Mouse (Mus musculus): ENCODE data around the gene Gpc2. TPM values are rescaled to one million over a fixed set of nuclear protein-coding genes. Genes with fewer than 3 reads are reported as not detected.

The Gpc2 gene
- total and polyA plus RNA-seq, 2 experiments from 2014 or later: 35.9 to 102 TPM

DNA sequence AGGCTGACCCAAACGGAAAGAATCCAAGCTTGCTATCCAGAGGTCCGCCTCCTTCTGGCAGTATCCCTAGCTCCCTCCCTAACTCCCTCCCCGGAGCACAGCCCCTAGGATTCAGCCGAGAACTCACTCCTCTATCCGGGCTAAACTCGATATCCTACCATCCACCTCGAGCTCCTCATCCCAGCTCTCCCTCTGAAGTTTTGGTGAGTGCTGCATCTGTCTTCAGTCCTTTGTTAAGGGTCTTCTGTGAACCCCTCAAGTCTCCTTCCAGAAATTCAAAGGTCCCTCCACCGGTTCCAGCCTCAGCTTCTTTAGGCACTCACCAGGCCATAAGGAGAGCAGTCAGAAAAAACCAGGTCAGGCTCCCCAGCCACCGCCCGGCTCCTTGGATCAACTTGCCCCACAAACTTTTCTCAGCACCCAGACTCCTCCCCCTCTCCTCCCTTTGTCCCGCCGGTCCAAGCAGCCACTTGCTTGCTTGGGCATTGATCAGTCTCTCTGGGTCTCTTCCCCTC lies 7.3 kb downstream of the Gpc2 start, which contains the start of gene Gal3st4:
TSS of gene Gal3st4 (minus strand) at position 432 of the 515 bp plus-strand sequence.
- Histone ChIP-seq H3K4me3 (ENCODE audit: low read length) (0 out of 2 replicates have a peak within 1 kb of the TSS, but pooled peaks have one; percentile 2), H3K36me3 (ENCODE audit: insufficient read depth, low read length) (no peaks in the 10 kb centered on the region), H3K27ac (peak within 1 kb of the TSS; percentile 22; the same call in 1 of the 2 replicates), H3K4me1 (ENCODE audit: insufficient read depth, low read length) (peaks cover 7% of the 10 kb centered on the region; the same call in 1 of the 2 replicates), H3K9me3 (ENCODE audit: low read length) (no peaks in the 10 kb centered on the region), H3K9ac (replicated peaks; ENCODE audit: low read length) (no peak within 1 kb of the TSS), H3K4me2 (ENCODE audit: low read depth, low read length) (peak within 1 kb of the TSS; percentile 42), H3K27me3 (ENCODE audit: insufficient read depth, low read length) (no peaks in the 10 kb centered on the region)
- DNase-seq (ENCODE audit: low spot score): peak; percentile 26
- ATAC-seq: peak; percentile 53; the same call in 1 of the 2 replicates
- WGBS: 1% methylated on average over 12 of the region's 12 CpGs
- no peak for TF ChIP-seq CTCF (IDR thresholded peaks at IDR 0.05; ENCODE audit: low read depth)

DNA sequence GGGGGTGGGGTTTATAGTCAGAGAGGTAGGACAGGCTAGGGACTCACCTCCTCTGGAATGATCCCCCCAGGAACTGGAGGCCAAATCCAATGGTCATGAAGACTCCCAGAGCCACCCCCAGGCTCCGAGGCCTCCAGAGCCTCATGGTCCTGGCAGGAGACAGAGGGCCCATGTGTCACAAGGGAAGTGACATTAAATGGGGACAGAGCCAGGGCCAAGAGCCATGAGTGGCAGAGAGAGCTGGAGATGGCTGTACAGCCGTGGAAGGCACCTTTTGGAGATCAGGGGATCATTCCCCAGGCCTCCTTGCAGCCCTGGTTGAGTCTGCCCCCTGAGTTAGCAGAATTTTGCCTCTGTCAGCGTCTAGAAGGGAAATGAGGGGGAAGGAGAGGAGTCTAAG lies 8.6 kb downstream of the Gpc2 start:
- Histone ChIP-seq H3K4me2 (ENCODE audit: low read depth, low read length) (no peak overlapping the region), H3K4me1 (ENCODE audit: insufficient read depth, low read length) (peaks cover 7% of the 10 kb centered on the region; the same call in 1 of the 2 replicates), H3K27me3 (ENCODE audit: insufficient read depth, low read length) (no peaks in the 10 kb centered on the region), H3K27ac (no peak overlapping the region), H3K9me3 (ENCODE audit: low read length) (no peaks in the 10 kb centered on the region), H3K4me3 (ENCODE audit: low read length) (no peak overlapping the region), H3K9ac (replicated peaks; ENCODE audit: low read length) (no peak overlapping the region), H3K36me3 (ENCODE audit: insufficient read depth, low read length) (no peaks in the 10 kb centered on the region)
- ATAC-seq: no peak
- 53% methylated on average over 3 of the region's 3 CpGs for WGBS
- no peak for DNase-seq (ENCODE audit: low spot score)
- TF ChIP-seq CTCF (IDR thresholded peaks at IDR 0.05; ENCODE audit: low read depth): no peak

DNA sequence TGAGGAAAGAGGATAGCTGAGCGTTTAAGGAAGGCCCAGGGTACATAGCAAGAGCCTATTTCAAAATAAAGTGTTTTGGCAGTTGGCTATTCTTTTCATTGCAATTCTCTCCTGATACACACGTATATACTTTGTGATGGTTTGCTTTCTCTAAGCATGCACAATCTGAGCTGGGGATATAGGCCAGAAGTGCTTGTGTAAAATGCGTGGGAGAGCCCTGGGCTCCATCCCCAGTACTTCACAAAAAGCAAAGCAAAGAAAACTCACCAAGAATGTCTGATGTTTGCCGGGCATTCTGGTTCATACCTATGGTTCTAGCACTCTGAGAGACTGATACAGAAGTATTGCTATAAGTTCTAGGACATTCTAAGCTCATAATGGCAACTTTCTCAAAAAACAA lies 10.8 kb downstream of the Gpc2 start:
- no peak for DNase-seq (ENCODE audit: low spot score)
- no peak for ATAC-seq
- Histone ChIP-seq H3K4me2 (ENCODE audit: low read depth, low read length) (no peak overlapping the region), H3K4me3 (ENCODE audit: low read length) (no peak overlapping the region), H3K27ac (no peak overlapping the region), H3K27me3 (ENCODE audit: insufficient read depth, low read length) (no peaks in the 10 kb centered on the region), H3K9ac (replicated peaks; ENCODE audit: low read length) (no peak overlapping the region), H3K9me3 (ENCODE audit: low read length) (no peaks in the 10 kb centered on the region), H3K36me3 (ENCODE audit: insufficient read depth, low read length) (no peaks in the 10 kb centered on the region), H3K4me1 (ENCODE audit: insufficient read depth, low read length) (peaks cover 10% of the 10 kb centered on the region; the same call in 1 of the 2 replicates)
- TF ChIP-seq CTCF (IDR thresholded peaks at IDR 0.05; ENCODE audit: low read depth): no peak
- 82% methylated on average over 4 of the region's 4 CpGs for WGBS

DNA sequence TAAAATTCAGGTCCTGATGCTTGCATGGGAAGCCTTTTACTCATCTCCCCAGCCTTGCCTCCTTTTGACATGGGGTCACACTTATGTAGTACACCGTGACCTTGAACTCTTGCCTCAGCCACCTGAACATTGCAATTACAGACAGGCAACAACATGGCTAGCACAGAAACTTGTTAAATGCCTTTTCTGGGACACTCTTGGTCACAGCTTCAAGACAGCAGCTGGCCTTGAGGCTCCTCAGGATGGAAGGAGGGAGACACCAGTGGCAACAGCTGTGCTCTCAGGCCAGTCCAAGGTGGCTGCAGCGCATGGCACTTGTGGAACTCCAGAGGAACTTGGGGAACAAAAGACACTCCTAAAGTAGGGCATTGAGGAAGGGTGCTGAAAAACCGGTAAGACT lies 12.7 kb downstream of the Gpc2 start:
- no peak for DNase-seq (ENCODE audit: low spot score)
- peaks cover 12% of the 10 kb centered on the region; the same call in 1 of the 2 replicates for H3K4me1 ChIP-seq (ENCODE audit: insufficient read depth, low read length)
- no peak overlapping the region for H3K4me3 ChIP-seq (ENCODE audit: low read length)
- ATAC-seq: no peak
- H3K36me3 ChIP-seq (ENCODE audit: insufficient read depth, low read length): no peaks in the 10 kb centered on the region
- H3K27me3 ChIP-seq (ENCODE audit: insufficient read depth, low read length): no peaks in the 10 kb centered on the region
- TF ChIP-seq CTCF (IDR thresholded peaks at IDR 0.05; ENCODE audit: low read depth): no peak
- H3K4me2 ChIP-seq (ENCODE audit: low read depth, low read length): no peak overlapping the region
- no peak overlapping the region for H3K27ac ChIP-seq
- 87% methylated on average over 3 of the region's 3 CpGs for WGBS
- H3K9me3 ChIP-seq (ENCODE audit: low read length): no peaks in the 10 kb centered on the region
- no peak overlapping the region for H3K9ac ChIP-seq (replicated peaks; ENCODE audit: low read length)

DNA sequence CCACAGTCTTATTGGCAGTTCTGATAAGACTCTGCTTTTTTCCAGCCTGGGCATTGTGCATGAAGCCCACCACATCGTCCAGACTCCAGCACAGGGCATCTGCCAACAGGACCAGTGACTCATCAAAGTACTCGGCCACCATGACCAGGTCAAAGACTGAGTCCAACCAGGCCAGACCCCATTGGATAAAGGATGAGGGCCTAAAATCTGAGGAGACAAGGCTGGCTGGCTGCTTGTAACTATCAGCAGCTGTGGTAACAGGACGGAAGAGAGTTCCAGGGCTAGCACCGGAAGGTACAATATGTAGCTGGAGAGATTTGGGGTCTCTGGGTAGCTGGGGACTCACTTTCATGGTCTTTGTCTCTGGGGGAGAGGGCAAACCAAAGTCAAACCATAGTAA lies 14.1 kb downstream of the Gpc2 start:
- WGBS: 94% methylated on average over 4 of the region's 4 CpGs
- no peak for ATAC-seq
- H3K4me1 ChIP-seq (ENCODE audit: insufficient read depth, low read length): peaks cover 14% of the 10 kb centered on the region; the same call in 1 of the 2 replicates
- DNase-seq (ENCODE audit: low spot score): no peak
- no peak overlapping the region for H3K4me3 ChIP-seq (ENCODE audit: low read length)
- no peak overlapping the region for H3K4me2 ChIP-seq (ENCODE audit: low read depth, low read length)
- H3K9me3 ChIP-seq (ENCODE audit: low read length): no peaks in the 10 kb centered on the region
- H3K36me3 ChIP-seq (ENCODE audit: insufficient read depth, low read length): peaks cover 12% of the 10 kb centered on the region
- no peak for TF ChIP-seq CTCF (IDR thresholded peaks at IDR 0.05; ENCODE audit: low read depth)
- no peak overlapping the region for H3K27ac ChIP-seq
- no peak overlapping the region for H3K9ac ChIP-seq (replicated peaks; ENCODE audit: low read length)
- no peaks in the 10 kb centered on the region for H3K27me3 ChIP-seq (ENCODE audit: insufficient read depth, low read length)

DNA sequence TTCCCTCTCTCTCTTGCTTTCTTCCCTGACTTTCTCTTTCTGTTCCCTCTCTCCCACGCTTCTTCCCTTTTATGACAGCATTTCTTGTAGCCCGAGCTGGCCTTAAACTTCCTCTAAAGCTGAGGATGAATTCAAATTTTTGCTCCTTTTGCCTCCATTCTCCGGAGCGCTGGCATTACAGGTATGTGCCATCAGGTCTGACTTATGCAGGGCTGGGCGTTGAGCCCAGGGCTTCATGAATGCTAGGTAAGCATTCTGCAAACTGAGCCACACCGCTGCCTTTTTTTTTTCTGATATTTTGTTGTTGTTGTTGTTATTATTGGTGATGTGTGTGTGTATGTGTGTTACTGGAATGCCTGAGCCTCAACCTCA lies 15.6 kb downstream of the Gpc2 start:
- ATAC-seq: 0 out of 2 replicates have a peak, but pooled peaks have one; percentile 1
- no peaks in the 10 kb centered on the region for H3K9me3 ChIP-seq (ENCODE audit: low read length)
- peak overlapping the region; percentile 90 for H3K9ac ChIP-seq (replicated peaks; ENCODE audit: low read length)
- H3K36me3 ChIP-seq (ENCODE audit: insufficient read depth, low read length): peaks cover 24% of the 10 kb centered on the region
- TF ChIP-seq CTCF (IDR thresholded peaks at IDR 0.05; ENCODE audit: low read depth): no peak
- peak overlapping the region; percentile 84 for H3K27ac ChIP-seq
- peak overlapping the region; percentile 72 for H3K4me3 ChIP-seq (ENCODE audit: low read length)
- no peak for DNase-seq (ENCODE audit: low spot score)
- H3K4me1 ChIP-seq (ENCODE audit: insufficient read depth, low read length): peaks cover 14% of the 10 kb centered on the region; the same call in 1 of the 2 replicates
- no peaks in the 10 kb centered on the region for H3K27me3 ChIP-seq (ENCODE audit: insufficient read depth, low read length)
- 12% methylated on average over 6 of the region's 6 CpGs for WGBS
- peak overlapping the region; percentile 70 for H3K4me2 ChIP-seq (ENCODE audit: low read depth, low read length)
